Comparison of ENCODE assay signal across 12 mouse cellular contexts in genomic region chr5:150261361-150261760, GRCm38 (mm10).
DNase-seq lines count a peak whose midpoint lies in the region; ATAC-seq and TF ChIP-seq lines count a peak whose summit lies in the region.
"Had no signal": no experiment of that assay in that cellular context is flagged by ENCODE, and none has a peak within 500 bp of the region (broad histone marks: within the 10 kb centered on the region; RNA-seq: fewer than 3 reads in every experiment).

No protein-coding gene starts in this region.

- H3K4me2 ChIP-seq in hindbrain, embryonic 12.5 days (replicated peaks): peak overlapping the region; percentile 77
- peak overlapping the region; percentile 22; the same call in 1 of the 2 replicates for H3K4me2 ChIP-seq in stomach, embryonic 14.5 days (replicated peaks; ENCODE audit: low read depth, low read length)
- no peak overlapping the region for H3K4me2 ChIP-seq in stomach, postnatal 0 days (replicated peaks; ENCODE audit: low read depth)

- WGBS in hindbrain, embryonic 12.5 days: 58% methylated on average over 4 of the region's 4 CpGs
- WGBS in hindbrain, embryonic 10.5 days: 81% methylated on average over 4 of the region's 4 CpGs
- WGBS in stomach, embryonic 14.5 days: 30% methylated on average over 4 of the region's 4 CpGs
- WGBS in stomach, postnatal 0 days: 36% methylated on average over 4 of the region's 4 CpGs

- no peak for TF ChIP-seq EP300 in stomach, postnatal 0 days (optimal IDR thresholded peaks at IDR 0.05)

- H3K36me3 ChIP-seq in hindbrain, embryonic 12.5 days: no peaks in the 10 kb centered on the region
- no peaks in the 10 kb centered on the region for H3K36me3 ChIP-seq in hindbrain, embryonic 10.5 days
- H3K36me3 ChIP-seq in stomach, embryonic 14.5 days (ENCODE audit: control insufficient read depth, insufficient read depth, low read length): no peaks in the 10 kb centered on the region
- no peaks in the 10 kb centered on the region for H3K36me3 ChIP-seq in stomach, postnatal 0 days (ENCODE audit: control insufficient read depth, insufficient read depth, low read length)

- no peak for ATAC-seq in hindbrain, embryonic 12.5 days (ENCODE audit: low FRiP score)
- ATAC-seq in stomach, embryonic 14.5 days (ENCODE audit: insufficient number of reproducible peaks, insufficient read depth, low FRiP score, low read depth): no peak
- no peak for ATAC-seq in stomach, postnatal 0 days (ENCODE audit: low FRiP score, low TSS enrichment)
- ATAC-seq: activated CD4-positive, CD25-positive, alpha-beta regulatory T cell, adult 4 months had no signal

- H3K27ac ChIP-seq in hindbrain, embryonic 12.5 days: no peak overlapping the region
- no peak overlapping the region for H3K27ac ChIP-seq in hindbrain, embryonic 10.5 days
- H3K27ac ChIP-seq in stomach, embryonic 14.5 days (ENCODE audit: low read length): no peak overlapping the region
- H3K27ac ChIP-seq in stomach, postnatal 0 days (replicated peaks): no peak overlapping the region
- H3K27ac ChIP-seq: liver, embryonic 14.5 days had no signal

- H3K27me3 ChIP-seq in hindbrain, embryonic 12.5 days: no peaks in the 10 kb centered on the region
- H3K27me3 ChIP-seq in hindbrain, embryonic 10.5 days (ENCODE audit: insufficient read depth, poor library complexity, severe bottlenecking): peaks cover 10% of the 10 kb centered on the region
- H3K27me3 ChIP-seq in stomach, embryonic 14.5 days (ENCODE audit: control insufficient read depth, insufficient read depth, low read length): no peaks in the 10 kb centered on the region
- no peaks in the 10 kb centered on the region for H3K27me3 ChIP-seq in stomach, postnatal 0 days (ENCODE audit: control insufficient read depth, insufficient read depth, low read length)

- peak overlapping the region; percentile 46 for H3K4me3 ChIP-seq in hindbrain, embryonic 12.5 days
- H3K4me3 ChIP-seq in hindbrain, embryonic 10.5 days: no peak overlapping the region
- H3K4me3 ChIP-seq in stomach, embryonic 14.5 days (ENCODE audit: low read depth, low read length): no peak overlapping the region
- H3K4me3 ChIP-seq in stomach, postnatal 0 days (ENCODE audit: low read depth, low read length): no peak overlapping the region

- TF ChIP-seq CTCF in stomach, postnatal 0 days (IDR thresholded peaks at IDR 0.05; ENCODE audit: low read depth): no peak

- peaks cover 24% of the 10 kb centered on the region for H3K4me1 ChIP-seq in hindbrain, embryonic 12.5 days
- H3K4me1 ChIP-seq in hindbrain, embryonic 10.5 days (replicated peaks): peaks cover 19% of the 10 kb centered on the region
- H3K4me1 ChIP-seq in stomach, embryonic 14.5 days (ENCODE audit: control insufficient read depth, insufficient read depth, low read length): peaks cover 4% of the 10 kb centered on the region; the same call in 1 of the 2 replicates
- 0 out of 2 replicates have a peak, but pooled peaks cover 8% of the 10 kb centered on the region for H3K4me1 ChIP-seq in stomach, postnatal 0 days (replicated peaks; ENCODE audit: control insufficient read depth, insufficient read depth)

- peak; percentile 17 for DNase-seq in embryo, embryonic 11 days
- no peak for DNase-seq in embryo, embryonic 9.5 days (ENCODE audit: extremely low spot score)
- no peak for DNase-seq in hindbrain, embryonic 10.5 days (ENCODE audit: low spot score)
- no peak for DNase-seq in stomach, postnatal 0 days (ENCODE audit: low spot score)
- no peak for DNase-seq in thymus, postnatal 14 days
- DNase-seq in thymus, postnatal 36 days: no peak
- DNase-seq: kidney, adult 11 months; thymus, postnatal 25 days had no signal

- H3K9ac ChIP-seq in hindbrain, embryonic 12.5 days: no peak overlapping the region
- H3K9ac ChIP-seq in stomach, embryonic 14.5 days (replicated peaks; ENCODE audit: low read depth, low read length): no peak overlapping the region
- H3K9ac ChIP-seq in stomach, postnatal 0 days (ENCODE audit: low read length): no peak overlapping the region
- H3K9ac ChIP-seq: liver, embryonic 14.5 days had no signal

- no peaks in the 10 kb centered on the region for H3K9me3 ChIP-seq in hindbrain, embryonic 12.5 days (replicated peaks)
- H3K9me3 ChIP-seq in hindbrain, embryonic 10.5 days: no peaks in the 10 kb centered on the region
- no peaks in the 10 kb centered on the region for H3K9me3 ChIP-seq in stomach, embryonic 14.5 days (ENCODE audit: control insufficient read depth, low read depth, low read length)
- H3K9me3 ChIP-seq in stomach, postnatal 0 days (ENCODE audit: control insufficient read depth, low read length): no peaks in the 10 kb centered on the region
